Mouse (Mus musculus): ENCODE results near the gene Enpp6. TPM values are rescaled to one million over a fixed set of nuclear protein-coding genes. Genes with fewer than 3 reads are reported as not detected.
"Not testable (repeated sequence)": the region's sequence is repeated elsewhere in the genome, so short reads cannot be mapped to it uniquely, and the experiment has no call there.

The Enpp6 gene
- polyA plus RNA-seq, 2 experiments from 2014 or later: 0.46 to 0.68 TPM

GRCm38 (mm10) chr8:46995931-46996664, 9.4 kb downstream of the Enpp6 start:
- no peak for ATAC-seq

- ATAC-seq: no peak
These were observed 19.0 kb downstream of the Enpp6 start for GRCm38 (mm10) chr8:47005676-47006075.

GRCm38 (mm10) chr8:47006785-47007184, 20.1 kb downstream of the Enpp6 start:
- ATAC-seq: no peak

- ATAC-seq: no peak
These were observed 21.6 kb downstream of the Enpp6 start for GRCm38 (mm10) chr8:47008220-47008773.

DNA sequence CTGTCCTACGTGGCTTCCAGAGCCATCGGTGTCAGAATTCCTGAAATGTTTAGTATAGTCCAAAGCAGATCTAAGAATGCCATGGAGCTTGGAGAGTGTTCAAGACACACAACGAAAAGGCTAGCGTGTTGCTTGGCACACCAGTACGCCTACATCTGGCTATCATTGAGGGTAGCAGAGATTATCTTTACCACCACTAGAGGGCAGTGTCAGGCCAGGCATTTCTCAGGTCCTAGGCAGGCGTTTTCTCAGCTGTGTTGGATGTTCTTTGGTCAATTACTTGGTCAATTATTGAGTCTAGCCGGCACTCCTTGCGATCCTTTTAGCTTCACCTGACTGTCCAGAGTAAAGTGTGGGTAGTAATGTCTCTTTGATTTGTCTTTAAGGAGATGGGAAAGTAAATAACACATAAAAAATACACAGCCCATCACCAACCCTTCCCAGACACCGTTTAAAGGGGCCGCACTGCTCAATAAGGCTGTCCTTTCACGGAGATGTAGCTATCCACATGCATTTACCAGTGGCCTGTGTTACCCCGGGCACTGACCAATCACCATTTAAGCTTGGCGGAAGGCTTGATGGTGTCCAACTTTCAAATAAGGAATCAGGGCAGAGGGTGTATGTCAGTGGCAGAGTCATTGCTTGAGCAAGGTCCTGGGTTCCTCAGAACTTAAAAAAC, 29.7 kb downstream of the Enpp6 start:
- ATAC-seq: no peak

DNA sequence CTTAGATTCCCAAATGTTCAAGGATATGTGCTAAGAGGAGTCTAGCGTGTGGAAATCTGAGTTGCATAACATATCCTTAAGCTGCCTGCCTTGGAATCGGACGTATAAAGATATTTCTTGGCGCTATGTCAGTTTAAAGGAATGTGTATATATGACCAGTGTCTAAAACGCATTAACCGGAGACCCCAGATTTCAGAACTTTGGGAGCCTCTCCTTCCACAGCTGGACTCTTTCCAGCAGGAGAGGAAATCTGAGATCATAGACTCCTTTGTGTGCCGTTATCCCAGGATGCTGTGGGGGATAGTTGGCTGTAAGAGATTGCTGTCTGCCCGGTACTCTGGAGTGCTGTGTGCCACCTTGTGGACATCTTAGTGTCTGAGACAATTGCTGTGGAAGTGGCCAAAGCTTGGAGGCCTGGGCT, 34.5 kb downstream of the Enpp6 start:
- ATAC-seq: no peak

DNA sequence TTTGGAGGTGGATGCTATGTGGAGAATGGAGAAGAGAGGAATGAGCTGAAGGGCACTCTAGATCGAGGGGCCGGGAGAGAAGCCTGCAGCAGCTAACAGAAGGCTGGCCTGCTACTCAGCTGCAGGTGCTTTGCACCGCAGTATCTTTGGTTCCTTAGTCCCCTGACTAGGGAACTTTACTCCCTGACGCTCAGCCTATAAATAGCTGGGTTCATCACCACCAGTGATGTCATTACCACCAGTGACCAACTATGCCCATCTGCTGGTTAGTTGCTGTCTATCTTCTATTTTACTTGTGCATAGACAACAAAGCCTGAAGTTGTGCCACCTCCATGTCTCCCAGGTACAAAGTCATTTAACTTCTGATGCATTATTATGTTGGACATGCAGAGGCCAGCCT, 37.9 kb downstream of the Enpp6 start:
- ATAC-seq: no peak

- no peak for ATAC-seq
These were observed 40.3 kb downstream of the Enpp6 start for GRCm38 (mm10) chr8:47026841-47027490.

- no peak for ATAC-seq
These were observed 41.8 kb downstream of the Enpp6 start for GRCm38 (mm10) chr8:47028474-47028873.

DNA sequence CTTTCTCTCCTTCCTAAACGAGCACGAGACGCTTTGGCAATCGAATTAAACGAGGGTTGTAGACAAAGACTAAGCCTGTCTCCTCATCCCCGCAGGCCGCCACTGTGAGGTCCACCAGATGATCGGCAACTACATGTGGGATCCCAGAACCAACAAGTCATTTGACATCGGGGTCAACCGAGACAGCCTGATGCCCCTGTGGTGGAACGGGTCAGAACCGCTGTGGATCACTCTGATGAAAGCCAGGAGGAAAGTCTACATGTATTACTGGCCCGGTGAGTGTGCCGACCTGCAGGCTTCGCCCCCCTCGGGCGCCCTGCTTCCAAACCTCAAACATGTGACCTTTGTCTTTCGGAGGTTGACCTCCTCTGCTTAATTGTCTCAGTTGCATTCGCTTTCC, 43.6 kb downstream of the Enpp6 start:
- no peak for ATAC-seq

DNA sequence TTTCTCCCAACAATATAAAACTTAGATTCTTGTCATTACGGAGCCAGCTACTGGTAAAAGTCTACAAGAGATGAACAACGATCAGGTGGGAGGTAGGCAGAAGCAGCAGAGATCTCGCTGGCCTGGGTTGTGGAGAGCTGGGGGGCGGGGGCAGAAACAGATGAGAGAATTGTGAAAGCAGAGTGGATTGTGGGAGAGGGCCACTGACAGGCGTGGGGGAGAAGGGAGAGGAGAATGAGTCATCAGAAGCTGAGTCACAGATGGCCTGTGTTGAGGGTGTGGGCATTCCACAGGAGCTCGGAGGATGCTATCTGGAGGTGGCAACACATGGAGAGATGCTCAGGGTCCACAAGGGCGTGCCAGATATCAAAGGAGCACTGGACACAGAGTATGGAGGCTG, 45.4 kb downstream of the Enpp6 start:
- ATAC-seq: no peak

DNA sequence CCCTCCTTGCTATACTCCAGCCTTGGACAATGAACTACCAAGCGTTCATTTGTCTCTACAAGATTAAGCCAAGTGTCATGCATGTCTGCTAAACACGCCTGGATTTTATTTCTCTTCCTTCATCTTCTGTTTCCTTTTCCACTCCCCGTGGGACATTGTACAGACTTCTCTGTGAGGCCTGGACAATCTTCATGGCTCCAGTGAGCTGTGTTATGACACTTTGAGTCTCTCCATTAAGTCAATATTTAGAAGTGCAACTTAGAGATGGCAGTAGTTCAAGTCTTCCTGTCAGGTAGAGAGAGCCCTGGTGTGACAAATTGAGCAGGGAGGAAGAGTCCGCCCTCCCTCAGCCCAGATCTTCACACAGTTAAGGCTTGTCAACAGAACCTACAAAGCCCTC, 47.3 kb downstream of the Enpp6 start:
- no peak for ATAC-seq

- ATAC-seq: no peak
These were observed 49.8 kb downstream of the Enpp6 start for GRCm38 (mm10) chr8:47036501-47036900.

DNA sequence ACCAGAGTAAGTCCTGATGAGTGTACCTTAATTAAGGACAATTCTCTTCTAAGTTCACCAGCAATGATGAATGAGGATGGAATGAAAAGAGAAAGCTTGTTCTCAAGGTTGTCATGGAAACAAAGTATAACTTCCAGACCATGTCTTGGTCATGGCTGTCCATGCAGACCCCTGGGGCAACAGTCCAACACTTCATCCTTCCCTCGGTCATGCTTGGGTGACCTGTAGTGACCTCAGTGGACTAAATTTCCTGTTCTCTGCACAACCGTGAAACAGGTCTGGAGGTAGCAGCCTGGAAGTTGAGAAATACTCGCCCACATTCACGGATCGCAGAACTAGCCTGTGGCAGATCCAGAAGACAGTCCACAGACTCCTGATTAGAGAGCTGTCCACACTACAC, 50.7 kb downstream of the Enpp6 start:
- ATAC-seq: no peak

GRCm38 (mm10) chr8:47040215-47040614, 53.5 kb downstream of the Enpp6 start:
- not testable (repeated sequence) for ATAC-seq

DNA sequence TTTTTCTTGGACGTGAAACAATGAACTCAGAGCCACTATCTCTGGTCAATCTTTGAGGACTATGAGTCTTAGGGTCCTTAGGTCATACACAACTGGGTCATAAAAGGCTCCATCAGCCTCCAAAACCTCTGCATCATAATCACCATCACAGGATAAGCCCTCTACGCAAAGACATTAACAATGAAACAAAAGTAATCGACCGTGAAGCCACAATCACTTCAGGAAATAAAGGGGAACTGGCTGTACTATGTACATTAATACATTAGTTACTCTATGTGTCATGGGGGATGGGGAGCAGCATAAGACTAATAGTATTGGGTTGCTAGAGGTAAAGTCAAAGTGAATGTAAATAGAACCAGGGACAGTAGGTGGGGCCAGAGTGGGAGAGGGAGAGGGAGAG, 59.7 kb downstream of the Enpp6 start:
- no peak for ATAC-seq

- ATAC-seq: no peak
These were observed 60.5 kb downstream of the Enpp6 start for GRCm38 (mm10) chr8:47047146-47047545.

- ATAC-seq: no peak
These were observed 61.9 kb downstream of the Enpp6 start for GRCm38 (mm10) chr8:47048584-47048983.

GRCm38 (mm10) chr8:47052643-47053042, 66.0 kb downstream of the Enpp6 start:
- no peak for ATAC-seq

DNA sequence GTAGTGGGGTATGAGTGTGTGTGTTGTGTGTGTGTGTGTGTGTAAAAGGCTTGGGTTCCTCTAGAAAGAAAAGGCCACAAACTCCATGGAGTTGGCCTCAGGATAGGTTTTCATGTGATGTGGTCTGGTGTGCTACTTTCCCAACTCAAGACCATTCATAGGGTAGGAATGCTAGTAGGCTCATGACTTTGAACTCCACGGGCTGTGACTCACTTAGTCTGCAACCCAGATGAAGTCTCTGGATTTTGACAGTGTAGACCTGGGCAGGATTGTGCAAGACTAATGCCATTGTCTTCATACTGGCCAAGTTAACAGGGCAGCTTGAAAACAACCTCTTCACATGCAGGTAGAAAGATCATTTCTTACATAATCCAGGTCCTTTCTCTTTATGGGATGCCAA, 69.4 kb downstream of the Enpp6 start:
- ATAC-seq: no peak

DNA sequence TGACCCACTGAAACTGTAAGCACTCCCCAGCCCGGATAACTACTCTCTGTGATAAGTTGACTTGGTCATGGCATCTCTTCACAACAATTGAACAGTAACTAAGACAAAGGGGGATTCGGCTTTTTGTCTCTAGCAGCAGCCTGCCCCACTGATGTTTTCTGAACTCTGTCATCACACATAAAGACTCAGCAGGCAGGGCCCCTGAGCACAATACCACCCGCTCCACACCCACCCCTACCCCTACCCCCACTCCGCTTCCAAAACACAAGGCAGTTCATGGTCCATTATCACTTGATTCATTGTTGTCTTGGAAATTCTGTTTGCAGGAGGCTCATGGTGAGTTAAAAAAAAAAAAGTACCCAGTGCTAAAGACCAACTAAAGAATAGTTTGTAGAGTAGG, 71.8 kb downstream of the Enpp6 start:
- no peak for ATAC-seq

DNA sequence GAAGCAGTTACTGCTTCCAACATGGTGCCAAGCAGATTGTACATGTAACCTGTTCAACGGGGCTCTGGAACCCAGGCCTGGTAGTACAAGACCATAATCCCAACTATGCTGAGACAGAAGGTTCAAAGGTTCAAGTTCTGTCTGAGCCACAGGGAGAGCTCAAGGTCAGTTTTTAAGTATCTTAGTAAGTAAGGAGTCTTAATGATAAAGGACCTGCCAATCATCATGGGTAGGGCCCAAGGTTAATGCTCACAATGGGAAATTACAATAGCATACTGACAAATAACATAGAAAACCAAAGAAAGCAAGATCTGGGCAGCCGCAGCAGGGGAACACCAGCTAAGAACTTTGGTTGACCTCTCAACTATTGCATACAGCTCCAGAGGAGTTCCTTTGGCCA, 72.3 kb downstream of the Enpp6 start:
- no peak for ATAC-seq

DNA sequence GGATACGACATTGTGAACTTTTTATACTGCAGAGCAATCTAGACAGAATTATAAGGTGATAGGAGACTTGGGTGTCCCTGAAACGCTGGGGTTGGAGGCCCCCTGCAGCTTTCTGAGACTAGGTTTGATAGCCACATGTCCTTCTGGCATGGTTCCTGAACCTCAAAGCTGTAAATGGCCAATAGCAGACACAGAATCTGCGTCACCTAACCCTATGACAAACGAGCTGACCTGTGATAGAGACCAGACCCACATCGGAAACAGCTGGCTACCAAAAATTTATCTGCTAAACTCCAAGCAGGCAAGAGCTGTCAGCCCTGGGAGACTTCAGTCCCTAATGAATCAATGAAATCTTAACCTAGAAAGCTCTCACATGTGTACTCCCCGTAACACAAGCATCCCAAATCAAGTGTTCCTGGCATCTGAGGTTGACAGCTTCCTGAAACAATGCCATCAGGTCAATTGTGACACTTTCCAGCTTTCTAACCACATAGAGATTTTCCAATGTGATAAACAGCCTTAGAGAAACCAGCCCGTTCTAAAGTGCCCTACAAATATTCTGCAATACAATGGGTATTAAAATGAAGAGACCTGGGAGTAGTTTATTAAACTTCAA, 74.5 kb downstream of the Enpp6 start:
- no peak for ATAC-seq

Measured in activated CD4-positive, CD25-positive, alpha-beta regulatory T cell, adult 4 months (primary cell).